Mouse (Mus musculus) midbrain, embryonic 14.5 days (tissue): Measurements from ENCODE around the gene Lrp1. TPM values are rescaled to one million over a fixed set of nuclear protein-coding genes. Genes with fewer than 3 reads are reported as not detected.

Experiments used
- ATAC-seq: fragments of 200-750 bp; cut with Nextera tagmentation; 2 replicates; pipeline ENCODE4 v1.8.0; 2017; ENCODE audit warnings: moderate number of reproducible peaks, moderate library complexity; ENCODE audit not compliant: low FRiP score, low TSS enrichment
- DNase-seq: peaks from one replicate; pipeline ENCODE4 v3.0.0-alpha.2; 2015
- H3K27ac ChIP-seq: fragments of 300-500 bp; sonication (generic); replicated peaks from 2 replicates; pipeline ENCODE4 v1.5.1; 2014; ENCODE audit warnings: mild to moderate bottlenecking, low read depth, low read length, moderate library complexity
- H3K27me3 ChIP-seq: fragments of 300-500 bp; sonication (generic); 2 replicates; pipeline ENCODE4 v1.6.1; 2014; ENCODE audit warnings: low read length, control low read depth, mixed read lengths; ENCODE audit not compliant: control insufficient read depth, insufficient read depth
- H3K36me3 ChIP-seq: fragments of 300-500 bp; sonication (generic); 2 replicates; pipeline ENCODE4 v1.6.1; 2014; ENCODE audit warnings: low read length, control low read depth; ENCODE audit not compliant: control insufficient read depth, insufficient read depth
- H3K4me1 ChIP-seq: fragments of 300-500 bp; sonication (generic); 2 replicates; pipeline ENCODE4 v1.6.1; 2014; ENCODE audit warnings: mild to moderate bottlenecking, antibody characterized with exemption, low read length, control low read depth; ENCODE audit not compliant: control insufficient read depth, insufficient read depth
- H3K4me2 ChIP-seq: fragments of 300-500 bp; sonication (generic); 2 replicates; pipeline ENCODE4 v1.6.1; 2014; ENCODE audit warnings: mild to moderate bottlenecking, low read length, moderate library complexity
- H3K4me3 ChIP-seq: fragments of 300-500 bp; sonication (generic); replicated peaks from 2 replicates; pipeline ENCODE4 v1.5.1; 2014; ENCODE audit warnings: low read depth, low read length
- H3K9ac ChIP-seq: fragments of 300-500 bp; sonication (generic); replicated peaks from 2 replicates; pipeline ENCODE4 v1.6.1; 2014; ENCODE audit warnings: mild to moderate bottlenecking, low read length, moderate library complexity
- H3K9me3 ChIP-seq: fragments of 300-500 bp; sonication (generic); 2 replicates; pipeline ENCODE4 v1.6.1; 2016; ENCODE audit warnings: low read length, control low read depth, mixed read lengths; ENCODE audit not compliant: control insufficient read depth
- WGBS: fragments of 180-500 bp; shearing (Covaris S2); extraction: QIAGEN DNeasy Blood & Tissue Kit; methylation state at CpG from one replicate; pipeline ENCODE4 v1.1.7; 2014; 5-methylcytosine and 5-hydroxymethylcytosine counted together
- polyA plus RNA-seq: library from polyadenylated mRNA; unstranded; fragments of >200 nt; fragmentation: Nextera tagmentation; extraction: Ambion mirVana; gene quantifications from 2 replicates; pipeline ENCODE4 v1.2.1, GENCODE M21; 2014

The Lrp1 gene
- polyA plus RNA-seq, 1 experiment from 2014 or later: 131 TPM

DNA sequence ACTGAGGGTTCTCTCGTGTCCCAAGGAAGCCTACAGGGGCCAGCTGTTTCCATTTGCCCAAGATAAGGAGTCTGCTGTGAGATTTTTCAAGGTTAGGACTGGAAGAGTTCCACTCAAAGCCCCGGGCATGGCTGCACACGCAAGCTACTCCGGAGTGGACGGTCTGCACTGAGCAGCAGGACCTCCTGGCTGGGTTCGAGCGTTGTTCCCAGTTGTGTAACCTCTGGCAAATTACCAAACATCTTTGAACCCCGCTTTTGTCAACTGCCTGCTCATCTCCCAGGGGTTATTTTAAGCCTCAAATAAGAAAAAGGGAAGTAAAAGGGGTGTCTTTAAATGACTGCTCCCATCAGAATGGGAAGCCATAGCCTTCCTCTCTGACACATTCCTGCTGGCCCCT, 26.5 kb downstream of the Lrp1 start:
- WGBS: 93% methylated on average over 8 of the region's 8 CpGs
- no peak overlapping the region for H3K27ac ChIP-seq
- no peak overlapping the region for H3K4me3 ChIP-seq
- no peak overlapping the region for H3K9ac ChIP-seq
- ATAC-seq: no peak
- DNase-seq: no peak
- H3K4me1 ChIP-seq: no peaks in the 10 kb centered on the region
- no peaks in the 10 kb centered on the region for H3K27me3 ChIP-seq
- H3K36me3 ChIP-seq: peaks cover 85% of the 10 kb centered on the region
- no peak overlapping the region for H3K4me2 ChIP-seq
- no peaks in the 10 kb centered on the region for H3K9me3 ChIP-seq

DNA sequence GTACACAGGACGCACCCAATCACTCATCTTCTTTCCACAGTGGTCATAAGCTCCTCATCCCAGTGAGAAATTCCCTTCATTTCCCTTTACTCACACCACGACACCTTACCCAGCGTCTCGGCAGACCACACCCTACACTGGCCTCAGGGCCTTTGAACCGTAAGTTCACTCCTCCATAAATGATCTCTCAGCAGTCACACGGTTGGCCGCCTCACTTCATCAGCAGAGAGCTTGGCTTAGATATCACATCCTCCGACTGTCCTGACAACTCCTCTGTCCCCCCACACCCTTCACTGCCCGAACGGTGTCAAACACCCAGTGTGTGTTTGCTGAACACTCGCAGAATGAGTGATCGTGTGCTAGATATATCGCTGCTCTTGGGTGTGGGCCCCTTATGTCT, 28.1 kb downstream of the Lrp1 start:
- Histone ChIP-seq H3K27me3 (no peaks in the 10 kb centered on the region), H3K4me3 (no peak overlapping the region), H3K27ac (no peak overlapping the region), H3K9me3 (no peaks in the 10 kb centered on the region), H3K4me1 (no peaks in the 10 kb centered on the region), H3K36me3 (peaks cover 87% of the 10 kb centered on the region), H3K9ac (no peak overlapping the region), H3K4me2 (no peak overlapping the region)
- ATAC-seq (no peak), DNase-seq (no peak)
- WGBS: 93% methylated on average over 13 of the region's 13 CpGs

DNA sequence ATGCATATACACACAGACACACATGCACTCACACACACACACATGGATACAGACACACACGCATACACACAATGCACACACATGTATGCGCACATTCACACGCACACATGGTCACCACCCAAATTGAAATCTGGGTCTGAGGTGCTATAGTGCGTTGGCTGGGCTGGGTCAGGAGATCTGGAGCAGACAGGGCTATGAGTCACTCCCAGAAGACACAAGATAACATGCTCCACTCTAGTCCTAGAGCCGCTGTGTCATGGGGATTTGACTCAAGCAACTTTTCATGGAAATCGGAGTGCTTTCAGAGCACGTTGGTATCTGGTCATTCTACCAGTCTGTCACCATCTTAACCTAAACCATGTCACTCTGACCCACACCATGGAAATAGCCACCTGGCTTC, 28.5 kb downstream of the Lrp1 start:
- H3K4me3 ChIP-seq: no peak overlapping the region
- H3K27me3 ChIP-seq: no peaks in the 10 kb centered on the region
- H3K4me1 ChIP-seq: no peaks in the 10 kb centered on the region
- H3K9ac ChIP-seq: no peak overlapping the region
- DNase-seq (no peak), ATAC-seq (no peak)
- no peaks in the 10 kb centered on the region for H3K9me3 ChIP-seq
- H3K27ac ChIP-seq: no peak overlapping the region
- H3K36me3 ChIP-seq: peaks cover 87% of the 10 kb centered on the region
- 98% methylated on average over 7 of the region's 7 CpGs for WGBS
- no peak overlapping the region for H3K4me2 ChIP-seq

DNA sequence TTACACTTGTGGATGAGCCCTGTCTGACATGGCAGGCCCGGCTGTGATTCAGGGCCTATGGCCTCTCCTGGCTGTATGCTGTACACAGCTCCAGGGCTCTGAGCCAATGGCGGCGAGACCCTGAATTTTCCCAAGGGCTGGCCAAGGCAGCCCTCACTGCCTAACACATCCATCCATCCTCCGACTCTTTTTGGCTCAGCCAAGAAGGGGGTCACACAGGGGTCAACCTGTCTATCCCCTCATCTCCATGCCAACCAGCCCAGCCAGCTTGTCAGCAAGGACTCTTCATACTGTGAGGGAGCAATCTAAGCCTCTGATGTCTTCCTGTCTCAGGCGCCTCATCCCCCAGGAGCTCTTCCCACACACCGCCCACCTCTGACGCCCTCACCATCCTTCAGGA, 29.4 kb downstream of the Lrp1 start:
- ATAC-seq (no peak), DNase-seq (no peak)
- peaks cover 92% of the 10 kb centered on the region for H3K36me3 ChIP-seq
- H3K9ac ChIP-seq: no peak overlapping the region
- no peak overlapping the region for H3K4me2 ChIP-seq
- no peaks in the 10 kb centered on the region for H3K4me1 ChIP-seq
- WGBS: 49% methylated on average over 7 of the region's 7 CpGs
- H3K4me3 ChIP-seq: no peak overlapping the region
- no peaks in the 10 kb centered on the region for H3K9me3 ChIP-seq
- no peak overlapping the region for H3K27ac ChIP-seq
- no peaks in the 10 kb centered on the region for H3K27me3 ChIP-seq

DNA sequence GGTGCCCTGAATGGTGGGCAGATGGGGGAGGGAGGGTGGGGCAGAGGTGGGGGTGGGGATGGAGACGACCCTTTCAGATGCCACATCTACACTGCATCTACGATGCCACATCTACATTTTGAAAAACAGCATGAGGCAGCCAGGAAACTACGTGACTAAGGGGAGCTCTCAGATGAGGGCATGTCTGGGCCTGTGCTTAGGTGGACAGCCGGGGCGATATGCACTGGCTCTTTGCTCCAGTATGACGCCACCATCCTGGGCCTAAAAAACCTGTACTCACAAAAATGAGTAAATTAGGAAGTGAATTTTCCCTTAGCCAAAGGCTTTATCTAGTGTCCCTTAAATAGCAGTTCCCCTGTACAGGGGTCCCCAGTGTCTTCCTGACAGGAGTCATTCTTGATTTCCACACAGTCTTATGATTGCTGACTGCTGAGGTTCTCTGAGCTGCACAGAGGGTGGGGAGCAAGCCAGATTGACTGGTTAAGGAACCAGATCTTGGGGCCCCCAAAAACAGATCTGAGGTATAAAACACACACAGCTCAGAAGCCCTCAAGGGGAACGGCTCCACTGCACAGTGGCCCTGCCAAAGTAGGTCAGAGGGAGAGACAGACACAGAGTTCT, 30.0 kb downstream of the Lrp1 start:
- ATAC-seq: no peak
- Histone ChIP-seq H3K4me3 (no peak overlapping the region), H3K36me3 (peaks cover 97% of the 10 kb centered on the region), H3K9ac (no peak overlapping the region), H3K9me3 (no peaks in the 10 kb centered on the region), H3K27me3 (no peaks in the 10 kb centered on the region), H3K4me1 (no peaks in the 10 kb centered on the region), H3K4me2 (no peak overlapping the region), H3K27ac (no peak overlapping the region)
- 94% methylated on average over 7 of the region's 7 CpGs for WGBS
- DNase-seq: no peak

DNA sequence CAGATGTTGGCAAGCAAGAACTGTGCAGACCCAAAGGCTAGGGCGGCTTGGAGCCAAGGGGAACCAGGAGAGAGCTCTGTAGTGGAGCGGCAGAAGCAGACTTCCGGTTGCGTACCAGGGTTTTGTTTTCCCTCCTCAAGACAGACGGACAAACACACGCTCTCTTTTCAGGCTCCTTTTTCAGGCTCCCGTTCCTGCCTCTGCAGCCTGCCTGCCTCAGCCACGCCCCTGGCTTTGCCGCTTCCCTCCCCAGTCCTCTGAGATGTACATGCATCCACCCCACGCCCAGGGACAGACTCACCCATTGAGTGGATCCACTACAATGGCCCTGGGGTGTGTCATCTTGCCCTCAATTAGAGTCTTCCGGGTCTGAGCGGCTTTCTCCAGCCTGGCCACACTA, 30.7 kb downstream of the Lrp1 start:
- Histone ChIP-seq H3K27ac (no peak overlapping the region), H3K36me3 (peaks cover 98% of the 10 kb centered on the region), H3K9me3 (no peaks in the 10 kb centered on the region), H3K9ac (no peak overlapping the region), H3K4me1 (no peaks in the 10 kb centered on the region), H3K27me3 (no peaks in the 10 kb centered on the region), H3K4me2 (no peak overlapping the region), H3K4me3 (no peak overlapping the region)
- DNase-seq (no peak), ATAC-seq (no peak)
- 92% methylated on average over 12 of the region's 12 CpGs for WGBS

DNA sequence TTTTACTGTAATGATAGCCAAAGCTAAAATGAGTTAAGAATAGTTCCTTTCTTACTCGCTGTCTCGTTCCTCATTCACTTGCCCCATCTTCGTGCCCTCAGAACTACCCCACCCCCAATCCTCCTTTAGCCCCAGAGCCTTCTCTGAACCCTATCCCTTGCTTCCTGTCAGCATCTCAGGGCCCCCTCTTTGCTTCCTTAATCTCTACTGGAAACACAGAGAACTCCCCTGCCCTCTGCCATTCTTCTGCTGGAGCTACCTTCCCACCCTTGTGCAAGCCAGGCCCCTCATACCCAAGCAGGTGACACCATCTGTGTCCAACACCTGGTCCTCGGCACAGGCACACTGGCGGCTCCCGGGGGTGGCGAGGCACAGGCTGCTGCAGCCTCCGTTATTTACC, 33.2 kb downstream of the Lrp1 start:
- Histone ChIP-seq H3K36me3 (peaks cover 97% of the 10 kb centered on the region), H3K4me1 (no peaks in the 10 kb centered on the region), H3K9me3 (no peaks in the 10 kb centered on the region), H3K9ac (no peak overlapping the region), H3K27ac (no peak overlapping the region), H3K27me3 (no peaks in the 10 kb centered on the region), H3K4me2 (no peak overlapping the region), H3K4me3 (no peak overlapping the region)
- WGBS: 92% methylated on average over 8 of the region's 8 CpGs
- no peak for DNase-seq
- no peak for ATAC-seq

DNA sequence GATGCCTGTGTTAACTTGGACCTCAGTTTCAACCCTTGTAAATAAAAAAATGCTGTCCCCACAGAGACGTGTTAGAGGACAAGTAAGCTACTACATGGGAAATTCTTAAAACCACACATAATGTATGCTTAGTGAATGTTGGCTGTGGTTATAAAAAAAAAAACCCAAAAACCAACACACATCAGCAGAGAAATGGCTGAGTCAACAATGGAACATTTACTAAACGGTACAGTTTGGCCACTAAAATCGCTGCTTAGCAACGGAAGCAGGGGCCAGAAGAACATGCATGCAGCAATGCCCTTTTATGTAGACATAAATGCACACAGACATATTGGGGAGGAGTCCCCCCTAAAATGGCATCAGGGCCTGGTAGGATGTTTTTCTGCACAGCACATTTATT, 34.7 kb downstream of the Lrp1 start:
- H3K9ac ChIP-seq: no peak overlapping the region
- DNase-seq (no peak), ATAC-seq (no peak)
- no peaks in the 10 kb centered on the region for H3K9me3 ChIP-seq
- peaks cover 97% of the 10 kb centered on the region for H3K36me3 ChIP-seq
- no peaks in the 10 kb centered on the region for H3K27me3 ChIP-seq
- no peak overlapping the region for H3K4me3 ChIP-seq
- no peak overlapping the region for H3K27ac ChIP-seq
- 82% methylated on average over 4 of the region's 4 CpGs for WGBS
- no peak overlapping the region for H3K4me2 ChIP-seq
- H3K4me1 ChIP-seq: no peaks in the 10 kb centered on the region

DNA sequence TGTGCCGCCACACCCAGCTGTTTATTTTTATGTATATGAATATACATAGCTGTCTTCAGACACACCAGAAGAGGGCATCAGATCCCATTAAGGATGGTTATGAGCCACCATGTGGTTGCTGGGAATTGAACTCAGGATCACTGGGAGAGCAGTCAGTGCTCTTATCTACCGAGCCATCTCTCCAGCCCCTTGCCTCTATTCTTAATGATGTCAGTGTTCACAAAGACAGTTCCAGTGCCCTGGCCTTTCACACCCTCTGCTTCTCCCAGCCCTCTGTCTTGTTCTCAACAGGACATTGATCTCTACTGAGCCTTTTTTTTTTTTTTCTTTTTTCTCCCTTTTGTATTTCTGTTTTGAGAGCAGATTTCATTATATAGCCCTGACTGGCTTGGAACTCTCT, 35.4 kb downstream of the Lrp1 start:
- no peak overlapping the region for H3K4me2 ChIP-seq
- H3K4me3 ChIP-seq: no peak overlapping the region
- no peaks in the 10 kb centered on the region for H3K27me3 ChIP-seq
- no peak for ATAC-seq
- no peak for DNase-seq
- 73% methylated on average over 2 of the region's 2 CpGs for WGBS
- H3K9me3 ChIP-seq: no peaks in the 10 kb centered on the region
- H3K27ac ChIP-seq: no peak overlapping the region
- H3K4me1 ChIP-seq: no peaks in the 10 kb centered on the region
- no peak overlapping the region for H3K9ac ChIP-seq
- peaks cover 97% of the 10 kb centered on the region for H3K36me3 ChIP-seq
